Mouse (Mus musculus): ENCODE measurements around the gene Tmed6. TPM values are rescaled to one million over a fixed set of nuclear protein-coding genes. Genes with fewer than 3 reads are reported as not detected.

The Tmed6 gene
- not detected in 2 replicates for polyA plus RNA-seq (2014; fragmentation: Nextera tagmentation; extraction: Ambion mirVana)

DNA sequence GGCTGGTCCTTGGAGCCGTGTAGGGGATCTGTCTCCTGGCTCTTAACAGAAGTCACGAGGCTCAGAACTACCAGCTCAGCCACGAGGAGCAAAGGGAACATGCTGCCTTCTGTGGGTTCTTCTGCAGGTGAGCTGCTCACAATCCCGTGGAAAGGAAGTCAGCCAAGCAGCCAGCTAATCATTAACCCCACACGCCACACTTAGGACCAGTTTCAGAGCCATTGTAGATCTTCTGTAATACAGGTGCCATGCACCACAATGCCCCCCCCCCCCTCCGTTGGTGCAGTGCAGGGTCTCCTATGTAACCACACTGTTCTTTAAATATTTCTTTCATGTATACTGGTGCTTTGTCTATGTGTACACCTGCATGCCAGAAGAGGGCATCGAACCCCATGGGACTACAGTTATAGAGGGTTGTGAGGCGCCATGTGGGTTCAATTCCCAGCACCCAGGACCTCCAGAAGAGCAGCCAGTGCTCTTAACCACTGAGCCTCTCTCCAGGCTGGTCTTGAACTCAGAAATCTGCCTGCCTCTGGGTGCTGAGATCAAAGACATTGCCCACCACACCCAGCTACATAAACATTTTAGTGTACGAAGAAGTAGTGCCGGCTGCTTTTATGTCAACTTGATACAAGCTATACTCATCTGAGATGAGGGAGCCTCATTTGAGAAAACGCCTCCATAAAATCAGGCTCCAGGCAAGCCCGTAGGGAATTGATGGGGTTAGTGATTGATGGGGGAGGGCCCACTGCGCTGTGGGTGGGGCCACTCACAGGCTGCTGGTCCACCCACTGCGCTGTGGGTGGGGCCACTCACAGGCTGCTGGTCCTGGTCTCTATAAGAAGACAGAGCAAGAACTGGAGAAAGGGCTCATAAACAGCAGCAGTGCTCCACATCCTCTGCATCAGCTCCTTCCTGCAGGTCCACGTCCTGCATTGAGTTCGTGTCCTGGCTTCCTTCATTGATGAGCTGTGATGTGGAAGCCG is at the start of gene Tmed6:
TSS of gene Tmed6 (minus strand) at position 134 of the 986 bp plus-strand sequence.
- Histone ChIP-seq H3K36me3 (ENCODE audit: control insufficient read depth, insufficient read depth, low read length) (no peaks in the 10 kb centered on the region; the same call in 1 of the 2 replicates), H3K9me3 (ENCODE audit: control insufficient read depth, low read length) (no peaks in the 10 kb centered on the region), H3K4me3 (ENCODE audit: low read depth, low read length) (no peak within 1 kb of the TSS), H3K9ac (ENCODE audit: low read length) (no peak within 1 kb of the TSS), H3K27me3 (ENCODE audit: control insufficient read depth, insufficient read depth, low read length) (no peaks in the 10 kb centered on the region), H3K27ac (ENCODE audit: low read depth, low read length) (no peak within 1 kb of the TSS), H3K4me1 (ENCODE audit: control insufficient read depth, insufficient read depth, low read length) (no peaks in the 10 kb centered on the region), H3K4me2 (no peak within 1 kb of the TSS)
- ATAC-seq (ENCODE audit: low FRiP score) (no peak), DNase-seq (ENCODE audit: low spot score, missing footprints) (no peak)
- 64% methylated on average over 17 of the region's 17 CpGs for WGBS

- DNase-seq (ENCODE audit: low spot score, missing footprints) (peak; percentile 77), ATAC-seq (ENCODE audit: low FRiP score) (no peak)
- H3K27ac ChIP-seq (ENCODE audit: low read depth, low read length): no peak overlapping the region
- no peak overlapping the region for H3K9ac ChIP-seq (ENCODE audit: low read length)
- WGBS: 88% methylated on average over 10 of the region's 10 CpGs
- H3K36me3 ChIP-seq (ENCODE audit: control insufficient read depth, insufficient read depth, low read length): no peaks in the 10 kb centered on the region
- no peak overlapping the region for H3K4me3 ChIP-seq (ENCODE audit: low read depth, low read length)
- no peaks in the 10 kb centered on the region for H3K9me3 ChIP-seq (ENCODE audit: control insufficient read depth, low read length)
- peaks cover 3% of the 10 kb centered on the region; the same call in 1 of the 2 replicates for H3K4me1 ChIP-seq (ENCODE audit: control insufficient read depth, insufficient read depth, low read length)
- no peak overlapping the region for H3K4me2 ChIP-seq
- H3K27me3 ChIP-seq (ENCODE audit: control insufficient read depth, insufficient read depth, low read length): no peaks in the 10 kb centered on the region; the same call in 1 of the 2 replicates
These were observed 49.5 kb upstream of the Tmed6 start for GRCm38 (mm10) chr8:107115008-107115320.

- Histone ChIP-seq H3K27me3 (ENCODE audit: control insufficient read depth, insufficient read depth, low read length) (no peaks in the 10 kb centered on the region; the same call in 1 of the 2 replicates), H3K4me3 (ENCODE audit: low read depth, low read length) (no peak overlapping the region), H3K27ac (ENCODE audit: low read depth, low read length) (no peak overlapping the region), H3K9ac (ENCODE audit: low read length) (no peak overlapping the region), H3K4me2 (no peak overlapping the region), H3K36me3 (ENCODE audit: control insufficient read depth, insufficient read depth, low read length) (no peaks in the 10 kb centered on the region), H3K4me1 (ENCODE audit: control insufficient read depth, insufficient read depth, low read length) (peaks cover 3% of the 10 kb centered on the region; the same call in 1 of the 2 replicates), H3K9me3 (ENCODE audit: control insufficient read depth, low read length) (no peaks in the 10 kb centered on the region)
- peak; percentile 75 for DNase-seq (ENCODE audit: low spot score, missing footprints)
- 72% methylated on average over 19 of the region's 19 CpGs for WGBS
- ATAC-seq (ENCODE audit: low FRiP score): no peak
These were observed 48.9 kb upstream of the Tmed6 start for GRCm38 (mm10) chr8:107114150-107115007.

- no peak overlapping the region for H3K27ac ChIP-seq (ENCODE audit: low read depth, low read length)
- 32% methylated on average over 4 of the region's 4 CpGs for WGBS
These were observed 47.8 kb upstream of the Tmed6 start for GRCm38 (mm10) chr8:107113209-107113608.

GRCm38 (mm10) chr8:107111340-107112105 is 46.1 kb upstream of the Tmed6 start:
- Histone ChIP-seq H3K9ac (ENCODE audit: low read length) (no peak overlapping the region), H3K4me1 (ENCODE audit: control insufficient read depth, insufficient read depth, low read length) (peaks cover 3% of the 10 kb centered on the region; the same call in 1 of the 2 replicates), H3K27ac (ENCODE audit: low read depth, low read length) (no peak overlapping the region), H3K4me2 (no peak overlapping the region), H3K27me3 (ENCODE audit: control insufficient read depth, insufficient read depth, low read length) (no peaks in the 10 kb centered on the region), H3K4me3 (ENCODE audit: low read depth, low read length) (no peak overlapping the region), H3K36me3 (ENCODE audit: control insufficient read depth, insufficient read depth, low read length) (no peaks in the 10 kb centered on the region), H3K9me3 (ENCODE audit: control insufficient read depth, low read length) (no peaks in the 10 kb centered on the region)
- DNase-seq (ENCODE audit: low spot score, missing footprints) (peak; percentile 51), ATAC-seq (ENCODE audit: low FRiP score) (no peak)
- WGBS: 96% methylated on average over 9 of the region's 11 CpGs

More at GRCm38 (mm10) chr8:107113209-107113608, 47.8 kb upstream of the Tmed6 start:
- no peaks in the 10 kb centered on the region for H3K9me3 ChIP-seq (ENCODE audit: control insufficient read depth, low read length)
- no peaks in the 10 kb centered on the region for H3K36me3 ChIP-seq (ENCODE audit: control insufficient read depth, insufficient read depth, low read length)
- H3K9ac ChIP-seq (ENCODE audit: low read length): no peak overlapping the region
- DNase-seq (ENCODE audit: low spot score, missing footprints): peak; percentile 74
- H3K27me3 ChIP-seq (ENCODE audit: control insufficient read depth, insufficient read depth, low read length): no peaks in the 10 kb centered on the region
- no peak overlapping the region for H3K4me2 ChIP-seq
- no peak for ATAC-seq (ENCODE audit: low FRiP score)
- H3K4me1 ChIP-seq (ENCODE audit: control insufficient read depth, insufficient read depth, low read length): peaks cover 3% of the 10 kb centered on the region; the same call in 1 of the 2 replicates
- H3K4me3 ChIP-seq (ENCODE audit: low read depth, low read length): no peak overlapping the region

DNA sequence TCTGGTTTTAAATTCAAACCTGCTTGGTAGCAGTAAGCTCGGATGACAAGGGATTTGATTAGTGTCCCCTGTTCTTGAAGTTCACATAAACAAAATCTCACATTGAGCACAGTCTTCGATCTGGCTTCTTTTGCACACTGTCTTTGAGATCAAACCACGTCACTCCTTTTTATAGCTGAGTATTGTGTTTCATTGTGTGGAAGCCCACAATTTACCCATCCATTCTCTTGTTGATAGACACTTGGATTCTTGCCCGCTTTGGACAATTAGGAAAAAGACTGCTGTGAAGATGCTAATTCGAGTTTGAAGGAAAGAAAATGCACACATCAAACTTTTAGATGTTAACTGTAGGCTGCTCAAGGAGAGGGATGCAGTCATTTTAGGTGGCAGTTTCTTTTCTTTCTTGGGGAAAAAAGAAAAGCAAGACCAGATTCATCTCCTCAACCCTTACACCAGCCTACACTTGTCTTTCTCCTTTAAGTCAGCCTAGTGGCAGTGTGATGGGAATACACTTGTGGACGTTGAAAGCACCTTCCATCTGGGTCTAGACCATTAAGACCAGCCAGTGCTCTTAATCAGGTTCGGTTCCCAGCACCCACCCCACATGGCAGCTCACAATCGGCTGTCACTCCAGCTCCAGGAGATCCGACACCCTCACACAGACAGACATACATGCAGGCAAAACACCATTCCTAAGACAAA is 45.3 kb upstream of the Tmed6 start:
- no peak overlapping the region for H3K9ac ChIP-seq (ENCODE audit: low read length)
- peaks cover 3% of the 10 kb centered on the region; the same call in 1 of the 2 replicates for H3K4me1 ChIP-seq (ENCODE audit: control insufficient read depth, insufficient read depth, low read length)
- DNase-seq (ENCODE audit: low spot score, missing footprints): peak; percentile 68
- WGBS: 82% methylated on average over 9 of the region's 9 CpGs
- no peak overlapping the region for H3K27ac ChIP-seq (ENCODE audit: low read depth, low read length)
- no peak overlapping the region for H3K4me3 ChIP-seq (ENCODE audit: low read depth, low read length)
- H3K9me3 ChIP-seq (ENCODE audit: control insufficient read depth, low read length): no peaks in the 10 kb centered on the region
- no peaks in the 10 kb centered on the region for H3K36me3 ChIP-seq (ENCODE audit: control insufficient read depth, insufficient read depth, low read length)
- H3K4me2 ChIP-seq: no peak overlapping the region
- H3K27me3 ChIP-seq (ENCODE audit: control insufficient read depth, insufficient read depth, low read length): no peaks in the 10 kb centered on the region
- ATAC-seq (ENCODE audit: low FRiP score): no peak

GRCm38 (mm10) chr8:107109816-107110435 is 44.5 kb upstream of the Tmed6 start:
- Histone ChIP-seq H3K27ac (ENCODE audit: low read depth, low read length) (no peak overlapping the region), H3K4me1 (ENCODE audit: control insufficient read depth, insufficient read depth, low read length) (peaks cover 3% of the 10 kb centered on the region; the same call in 1 of the 2 replicates), H3K4me2 (no peak overlapping the region), H3K4me3 (ENCODE audit: low read depth, low read length) (no peak overlapping the region), H3K36me3 (ENCODE audit: control insufficient read depth, insufficient read depth, low read length) (no peaks in the 10 kb centered on the region), H3K9ac (ENCODE audit: low read length) (no peak overlapping the region), H3K27me3 (ENCODE audit: control insufficient read depth, insufficient read depth, low read length) (no peaks in the 10 kb centered on the region), H3K9me3 (ENCODE audit: control insufficient read depth, low read length) (no peaks in the 10 kb centered on the region)
- DNase-seq (ENCODE audit: low spot score, missing footprints) (peak; percentile 60), ATAC-seq (ENCODE audit: low FRiP score) (no peak)
- 86% methylated on average over 5 of the region's 5 CpGs for WGBS

All from midbrain, embryonic 11.5 days (tissue).